Mouse (Mus musculus) liver, postnatal 0 days (tissue): ENCODE results near the gene Lim2. TPM values are rescaled to one million over a fixed set of nuclear protein-coding genes. Genes with fewer than 3 reads are reported as not detected.

ENCODE experiments used
- ATAC-seq: fragments of 200-750 bp; cut with Nextera tagmentation; 2 replicates; pipeline ENCODE4 v1.8.0; 2017; ENCODE audit warnings: mild to moderate bottlenecking, moderate library complexity
- DNase-seq: peaks from one replicate; pipeline ENCODE4 v3.0.0-alpha.2; 2016
- H3K27ac ChIP-seq: fragments of 300-500 bp; sonication (generic); 2 replicates; pipeline ENCODE4 v1.5.1; 2014; ENCODE audit warnings: antibody characterized with exemption, moderate library complexity, mild to moderate bottlenecking, low read depth
- H3K27me3 ChIP-seq: fragments of 300-500 bp; sonication (generic); 2 replicates; pipeline ENCODE4 v1.6.1; 2014; ENCODE audit warnings: low read length, control low read depth, mixed read lengths; ENCODE audit not compliant: insufficient read depth
- H3K36me3 ChIP-seq: fragments of 300-500 bp; sonication (generic); replicated peaks from 2 replicates; pipeline ENCODE4 v1.6.1; 2014; ENCODE audit warnings: mild to moderate bottlenecking, control low read depth, low read length, moderate library complexity, mixed read lengths; ENCODE audit not compliant: insufficient read depth
- H3K4me1 ChIP-seq: fragments of 300-500 bp; sonication (generic); 2 replicates; pipeline ENCODE4 v1.6.1; 2014; ENCODE audit warnings: antibody characterized with exemption, mild to moderate bottlenecking, control low read depth; ENCODE audit not compliant: insufficient read depth
- H3K4me2 ChIP-seq: fragments of 300-500 bp; sonication (generic); 2 replicates; pipeline ENCODE4 v1.6.1; 2014; ENCODE audit warnings: low read depth, mild to moderate bottlenecking, low read length, moderate library complexity, mixed read lengths
- H3K4me3 ChIP-seq: fragments of 300-500 bp; sonication (generic); 2 replicates; pipeline ENCODE4 v1.5.1; 2014; ENCODE audit warnings: low read depth, low read length
- H3K9ac ChIP-seq: fragments of 300-500 bp; sonication (generic); replicated peaks from 2 replicates; pipeline ENCODE4 v1.6.1; 2014; ENCODE audit warnings: mild to moderate bottlenecking, moderate library complexity
- H3K9me3 ChIP-seq: fragments of 300-500 bp; sonication (generic); 2 replicates; pipeline ENCODE4 v1.6.1; 2016; ENCODE audit warnings: mild to moderate bottlenecking, control low read depth, low read length, mixed read lengths
- CTCF ChIP-seq: sonication (generic); IDR thresholded peaks from 2 replicates; pipeline ENCODE4 v1.5.1; 2016; ENCODE audit warnings: antibody characterized with exemption, low read depth
- EP300 ChIP-seq: IDR thresholded peaks from 2 replicates; pipeline ENCODE4 v1.6.1; 2016; ENCODE audit warnings: antibody characterized with exemption, low read depth, mild to moderate bottlenecking
- WGBS: fragments of 180-500 bp; shearing (Covaris S2); extraction: QIAGEN DNeasy Blood & Tissue Kit; methylation state at CpG from one replicate; pipeline ENCODE4 v1.1.7; 2014; ENCODE audit not compliant: insufficient replicate concordance; 5-methylcytosine and 5-hydroxymethylcytosine counted together
- polyA plus RNA-seq: library from polyadenylated mRNA; unstranded; fragments of >200 nt; fragmentation: Nextera tagmentation; extraction: Ambion mirVana; gene quantifications from 2 replicates; pipeline ENCODE4 v1.2.1, GENCODE M21; 2015

Lim2 gene
- polyA plus RNA-seq, 1 experiment from 2014 or later: not detected

DNA sequence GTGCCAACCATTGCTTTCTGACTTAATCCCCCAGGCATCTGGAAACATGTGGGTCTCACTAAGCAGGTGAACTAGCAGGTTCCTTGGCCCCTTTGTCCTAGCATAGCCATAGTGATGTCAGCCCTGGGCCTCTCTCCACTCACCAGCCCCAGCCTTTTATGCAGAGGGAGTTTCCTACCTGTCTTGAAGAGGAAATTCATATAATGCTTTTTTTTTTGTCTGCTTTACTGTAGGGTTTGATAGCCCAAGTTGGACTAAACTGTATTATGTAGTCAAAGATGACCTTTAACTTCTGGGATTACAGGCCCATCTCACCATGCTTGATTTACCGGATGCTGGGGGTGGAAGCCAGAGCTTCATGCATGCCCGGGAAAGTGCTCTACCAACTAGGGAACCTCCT, 22.3 kb downstream of the Lim2 start:
- Histone ChIP-seq H3K36me3 (peaks cover 26% of the 10 kb centered on the region), H3K4me1 (peaks cover 43% of the 10 kb centered on the region), H3K4me2 (no peak overlapping the region), H3K4me3 (no peak overlapping the region), H3K27ac (no peak overlapping the region), H3K9me3 (no peaks in the 10 kb centered on the region), H3K27me3 (no peaks in the 10 kb centered on the region), H3K9ac (no peak overlapping the region)
- 89% methylated on average over 2 of the region's 2 CpGs for WGBS
- no peak for TF ChIP-seq CTCF
- TF ChIP-seq EP300: no peak
- DNase-seq: no peak
- ATAC-seq: no peak

DNA sequence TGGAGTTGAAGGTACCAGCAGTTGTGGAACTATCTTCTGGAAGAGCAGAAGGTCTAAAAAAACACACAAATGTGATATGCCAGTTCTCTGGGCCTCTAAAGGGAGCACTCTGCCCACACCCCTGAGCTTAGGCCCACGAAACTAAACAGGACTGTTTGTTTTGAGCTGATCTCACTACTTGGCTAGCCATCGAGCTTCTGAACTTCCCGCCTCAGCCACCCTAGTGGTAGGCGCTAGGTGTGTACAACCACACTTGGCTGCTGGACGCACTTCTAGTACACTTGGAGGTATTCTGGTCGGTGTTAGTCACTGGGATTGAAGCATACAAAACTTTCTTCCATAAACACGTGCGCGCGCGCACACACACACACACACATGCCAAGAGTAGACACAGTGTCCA, 24.3 kb downstream of the Lim2 start:
- H3K9ac ChIP-seq: no peak overlapping the region
- H3K4me1 ChIP-seq: peaks cover 28% of the 10 kb centered on the region
- no peak overlapping the region for H3K4me2 ChIP-seq
- H3K36me3 ChIP-seq: peaks cover 35% of the 10 kb centered on the region
- ATAC-seq (peak; percentile 38; the same call in 1 of the 2 replicates), DNase-seq (no peak)
- H3K4me3 ChIP-seq: no peak overlapping the region
- 86% methylated on average over 11 of the region's 11 CpGs for WGBS
- no peaks in the 10 kb centered on the region for H3K27me3 ChIP-seq
- H3K27ac ChIP-seq: no peak overlapping the region
- no peaks in the 10 kb centered on the region for H3K9me3 ChIP-seq
- no peak for TF ChIP-seq CTCF

DNA sequence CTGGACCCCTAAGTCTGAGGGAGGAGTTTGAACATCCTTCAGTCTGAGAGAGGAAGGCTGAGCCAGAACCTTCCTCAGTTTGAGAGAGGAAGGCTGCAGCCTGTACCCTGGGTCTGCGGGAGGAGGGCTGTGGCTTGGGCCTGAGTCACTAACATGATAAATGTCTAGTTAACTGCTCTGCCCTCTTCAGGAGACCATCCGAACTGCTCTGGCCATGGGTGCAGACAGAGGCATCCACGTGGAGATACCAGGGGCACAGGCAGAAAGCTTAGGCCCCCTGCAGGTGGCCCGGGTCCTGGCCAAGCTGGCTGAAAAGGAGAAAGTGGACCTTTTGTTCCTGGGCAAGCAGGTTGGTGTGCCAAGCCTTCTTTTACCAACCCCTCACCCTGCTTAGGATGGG, 25.1 kb downstream of the Lim2 start:
- peak; percentile 47; the same call in 1 of the 2 replicates for ATAC-seq
- 36% methylated on average over 4 of the region's 4 CpGs for WGBS

DNA sequence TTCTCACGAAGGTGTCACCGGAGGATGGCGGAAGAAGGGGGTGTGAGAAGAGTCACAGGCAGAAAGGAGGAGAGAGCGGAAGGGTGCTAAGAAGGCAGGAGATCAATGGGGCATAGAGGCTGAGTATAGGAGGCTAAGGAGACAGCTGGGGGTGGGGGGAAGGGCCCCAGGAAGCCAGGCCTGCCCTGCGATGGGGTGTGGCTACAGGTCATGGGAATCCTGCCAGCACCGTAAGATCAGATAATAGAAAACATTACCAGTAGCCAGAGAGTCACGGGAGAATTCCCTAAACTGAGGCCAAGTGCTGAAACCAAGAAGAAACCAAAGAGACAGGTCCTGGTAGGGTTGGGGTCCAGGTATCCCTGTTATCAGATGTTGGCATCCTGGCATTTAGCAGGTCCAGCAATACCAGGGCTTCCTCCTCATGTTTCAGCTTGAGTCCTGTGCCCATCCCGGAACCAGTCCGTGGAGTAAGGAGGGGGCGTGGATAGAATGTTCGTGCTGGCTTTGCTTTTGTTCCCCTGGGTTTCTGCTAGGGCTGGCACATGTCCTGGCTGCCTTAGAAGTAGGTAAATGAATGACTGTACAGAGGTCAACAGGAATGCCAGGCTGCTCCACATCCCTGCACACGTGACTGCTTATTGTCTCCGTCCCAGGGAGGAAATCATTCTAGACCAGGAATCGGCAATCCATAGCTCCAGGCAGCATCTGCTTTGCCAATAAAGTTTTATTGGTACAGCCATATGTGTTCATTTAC, 26.3 kb downstream of the Lim2 start:
- TF ChIP-seq CTCF: no peak
- no peak for TF ChIP-seq EP300
- no peak overlapping the region for H3K4me3 ChIP-seq
- DNase-seq: no peak
- no peaks in the 10 kb centered on the region for H3K27me3 ChIP-seq
- H3K36me3 ChIP-seq: peaks cover 47% of the 10 kb centered on the region
- H3K27ac ChIP-seq: no peak overlapping the region
- WGBS: 79% methylated on average over 14 of the region's 14 CpGs
- H3K9me3 ChIP-seq: no peaks in the 10 kb centered on the region
- H3K9ac ChIP-seq: no peak overlapping the region
- H3K4me1 ChIP-seq: peaks cover 17% of the 10 kb centered on the region
- no peak overlapping the region for H3K4me2 ChIP-seq
- ATAC-seq: no peak

More for the DNA sequence above, 25.1 kb downstream of the Lim2 start:
- H3K9ac ChIP-seq: no peak overlapping the region
- no peak overlapping the region for H3K4me2 ChIP-seq
- peak; percentile 54 for DNase-seq
- no peak overlapping the region for H3K4me3 ChIP-seq
- H3K4me1 ChIP-seq: peaks cover 23% of the 10 kb centered on the region
- no peaks in the 10 kb centered on the region for H3K9me3 ChIP-seq
- no peak overlapping the region for H3K27ac ChIP-seq
- H3K36me3 ChIP-seq: peaks cover 44% of the 10 kb centered on the region
- no peaks in the 10 kb centered on the region for H3K27me3 ChIP-seq
- TF ChIP-seq CTCF (peak; percentile 65), EP300 (no peak)

DNA sequence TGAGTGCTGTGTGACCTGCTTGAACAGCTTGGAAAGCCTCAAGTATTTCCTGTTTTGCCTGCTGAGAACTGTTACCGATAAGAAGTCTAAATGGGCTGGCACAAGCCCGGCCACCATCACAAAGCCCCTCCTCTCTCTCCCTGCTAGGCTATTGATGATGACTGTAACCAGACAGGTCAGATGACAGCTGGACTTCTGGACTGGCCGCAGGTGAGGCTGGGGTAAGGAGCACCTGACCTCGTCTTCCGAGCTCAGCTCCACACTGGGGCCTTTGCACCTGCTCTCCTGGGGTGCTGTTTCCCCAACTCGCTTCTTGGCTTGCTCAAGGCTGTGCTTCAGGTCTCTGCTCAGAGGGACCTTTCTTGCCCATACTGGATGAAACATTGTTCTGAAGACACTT, 26.9 kb downstream of the Lim2 start:
- Histone ChIP-seq H3K36me3 (peaks cover 47% of the 10 kb centered on the region), H3K9ac (no peak overlapping the region), H3K4me1 (peaks cover 16% of the 10 kb centered on the region), H3K4me2 (no peak overlapping the region), H3K4me3 (no peak overlapping the region), H3K9me3 (no peaks in the 10 kb centered on the region), H3K27me3 (no peaks in the 10 kb centered on the region), H3K27ac (no peak overlapping the region)
- no peak for DNase-seq
- WGBS: 72% methylated on average over 6 of the region's 6 CpGs
- no peak for ATAC-seq
- TF ChIP-seq CTCF: no peak
- TF ChIP-seq EP300: no peak

DNA sequence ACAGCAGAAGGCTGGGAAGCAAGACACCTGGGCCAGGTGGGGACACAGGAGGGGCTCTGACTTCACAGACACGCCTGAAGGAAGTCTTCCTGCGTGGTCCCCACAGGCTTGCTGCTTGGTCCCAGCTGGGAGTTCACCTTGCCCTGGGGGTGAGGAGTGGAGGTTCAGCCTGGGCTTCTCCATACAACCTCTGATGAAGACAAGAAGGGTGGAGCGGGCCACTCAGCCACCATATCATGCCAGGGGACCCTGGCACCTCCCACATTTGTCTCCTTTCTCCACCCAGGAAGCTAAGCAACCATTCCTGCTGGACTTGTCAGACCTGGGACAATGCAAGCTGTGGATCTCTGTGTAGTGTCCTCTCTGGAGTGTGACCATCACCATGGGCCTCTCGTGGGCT, 35.4 kb downstream of the Lim2 start, which contains the start of gene Vsig10l:
Vsig10l (plus strand) TSS at position 301 of the 400 bp plus-strand sequence.
- 58% methylated on average over 4 of the region's 4 CpGs for WGBS
- peaks cover 16% of the 10 kb centered on the region for H3K4me1 ChIP-seq
- no peak within 1 kb of the TSS for H3K9ac ChIP-seq
- no peaks in the 10 kb centered on the region for H3K27me3 ChIP-seq
- H3K4me2 ChIP-seq: no peak within 1 kb of the TSS
- DNase-seq (no peak), ATAC-seq (no peak)
- no peak within 1 kb of the TSS for H3K27ac ChIP-seq
- no peak within 1 kb of the TSS for H3K4me3 ChIP-seq
- TF ChIP-seq CTCF (no peak), EP300 (no peak)
- H3K9me3 ChIP-seq: no peaks in the 10 kb centered on the region
- H3K36me3 ChIP-seq: peaks cover under 1% of the 10 kb centered on the region; the same call in 1 of the 2 replicates
